Mouse (Mus musculus) granulocyte monocyte progenitor cell, adult 5-6 weeks (primary cell): ENCODE data around the gene Gnb5. TPM values are rescaled to one million over a fixed set of nuclear protein-coding genes. Genes with fewer than 3 reads are reported as not detected.

Experiments used
- ATAC-seq: replicated peaks from 2 replicates; pipeline ENCODE4 v1.8.0; 2016; ENCODE audit warnings: mild to moderate bottlenecking, moderate TSS enrichment, inconsistent platforms; ENCODE audit not compliant: poor library complexity, severe bottlenecking
- total RNA-seq, 2 experiments: library from RNA; stranded (forward) in 1 of 2; stranded (reverse) in 1 of 2; fragments of 200-712, 200-1000 nt in 1 of 2; fragments of >200 nt in 1 of 2; fragmentation: Nextera tagmentation in 1 of 2; gene quantifications; 2 replicates each; pipeline ENCODE4 v1.2.3; 2014 to 2017

The Gnb5 gene
- 4.1 and 5.0 TPM in 2 replicates for total RNA-seq (2014; fragmentation: Nextera tagmentation)
- 2.7 and 2.8 TPM in 2 replicates for total RNA-seq (2017)

DNA sequence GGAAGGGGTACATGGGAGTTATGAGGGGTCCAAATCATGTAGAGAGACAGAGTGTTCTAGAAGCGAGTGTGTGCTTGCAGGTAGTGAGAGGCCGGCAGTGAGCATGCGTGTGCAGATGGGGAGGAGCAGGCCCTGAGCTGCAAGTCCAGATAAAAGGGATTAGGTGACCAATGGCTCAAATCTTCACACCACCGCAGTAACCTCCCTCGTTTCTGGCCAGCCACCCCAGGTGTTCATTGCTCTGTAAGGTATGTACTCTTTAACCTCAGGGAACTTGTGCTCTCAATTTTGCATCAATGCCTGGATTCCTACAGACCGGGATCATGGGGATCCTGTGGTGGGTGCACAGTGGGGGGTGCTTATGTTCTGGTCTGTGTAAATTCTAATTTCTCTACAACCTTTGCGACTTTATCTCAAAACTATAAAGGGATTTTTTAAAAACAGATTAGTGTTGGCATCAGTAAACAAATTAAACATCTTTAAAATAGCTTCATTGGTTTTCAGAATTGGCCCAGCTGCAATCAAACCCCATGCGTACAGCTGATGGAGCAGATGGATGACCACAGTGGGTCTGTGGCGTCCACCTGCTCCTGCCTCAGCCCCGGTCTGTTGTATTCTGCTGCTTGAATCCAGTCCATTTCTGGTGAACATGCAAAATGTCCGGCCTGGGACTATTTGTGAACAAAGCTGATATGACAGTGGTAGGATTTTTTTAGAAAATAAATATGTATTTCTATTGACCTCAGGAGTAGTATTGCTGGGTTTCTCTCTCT, at the start of gene Gnb5:
TSS of gene Gnb5 (plus strand) at position 163 of the 773 bp plus-strand sequence.
- ATAC-seq, result no peak

DNA sequence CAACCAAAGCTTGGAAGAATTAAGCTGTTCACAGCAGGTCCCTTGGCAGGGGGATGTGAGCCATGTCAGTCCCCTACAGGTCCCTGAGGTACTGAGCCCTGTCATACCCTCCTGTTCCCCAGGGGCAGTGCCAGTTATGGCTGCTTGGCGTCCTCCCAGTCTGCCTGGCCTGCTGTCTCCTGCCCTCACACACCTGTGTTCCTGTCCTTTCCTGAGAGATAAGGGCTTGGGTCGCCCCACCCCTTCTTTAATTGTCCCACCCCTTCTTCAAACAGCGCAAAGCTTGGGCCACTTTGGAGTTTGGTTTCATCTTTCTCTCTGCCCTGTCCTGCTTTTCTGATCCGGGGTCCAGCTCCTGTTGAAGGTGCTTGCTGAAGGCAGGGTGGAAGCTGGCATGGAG, 47.3 kb upstream of the Gnb5 start:
- ATAC-seq, result no peak

- ATAC-seq, result no peak
Observed at GRCm38 (mm10) chr9:75259656-75260055, 46.4 kb upstream of the Gnb5 start.

- ATAC-seq, result no peak
Observed at GRCm38 (mm10) chr9:75261332-75261872, 44.7 kb upstream of the Gnb5 start.

DNA sequence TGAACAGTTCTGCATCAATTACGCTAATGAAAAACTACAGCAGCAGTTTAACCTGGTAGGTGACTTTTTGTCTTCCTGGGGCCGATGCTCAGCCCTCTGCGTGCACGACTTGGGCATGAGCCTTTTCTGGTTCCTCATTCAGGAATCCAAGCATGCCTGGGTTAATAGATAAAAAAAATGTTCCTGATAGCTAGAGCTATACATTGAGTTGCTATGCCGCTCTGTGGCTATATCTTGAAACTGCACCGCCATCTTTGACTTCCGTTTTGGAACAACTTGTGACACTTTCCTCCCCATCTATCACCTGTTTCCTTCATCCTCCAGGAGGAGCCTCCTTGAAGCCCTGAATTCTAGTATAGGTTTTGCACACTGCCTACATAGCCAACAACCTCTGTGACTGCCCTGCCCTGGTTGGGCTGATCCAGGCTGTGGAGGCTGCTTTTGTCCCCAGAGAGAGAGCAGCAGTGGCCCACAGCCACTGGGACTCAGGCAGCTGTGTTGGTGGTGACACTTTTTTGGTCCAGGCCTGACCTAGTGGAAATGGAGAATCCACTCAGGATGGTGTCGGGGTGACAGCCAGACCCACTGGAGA, 43.8 kb upstream of the Gnb5 start:
- peak; percentile 82 for ATAC-seq

DNA sequence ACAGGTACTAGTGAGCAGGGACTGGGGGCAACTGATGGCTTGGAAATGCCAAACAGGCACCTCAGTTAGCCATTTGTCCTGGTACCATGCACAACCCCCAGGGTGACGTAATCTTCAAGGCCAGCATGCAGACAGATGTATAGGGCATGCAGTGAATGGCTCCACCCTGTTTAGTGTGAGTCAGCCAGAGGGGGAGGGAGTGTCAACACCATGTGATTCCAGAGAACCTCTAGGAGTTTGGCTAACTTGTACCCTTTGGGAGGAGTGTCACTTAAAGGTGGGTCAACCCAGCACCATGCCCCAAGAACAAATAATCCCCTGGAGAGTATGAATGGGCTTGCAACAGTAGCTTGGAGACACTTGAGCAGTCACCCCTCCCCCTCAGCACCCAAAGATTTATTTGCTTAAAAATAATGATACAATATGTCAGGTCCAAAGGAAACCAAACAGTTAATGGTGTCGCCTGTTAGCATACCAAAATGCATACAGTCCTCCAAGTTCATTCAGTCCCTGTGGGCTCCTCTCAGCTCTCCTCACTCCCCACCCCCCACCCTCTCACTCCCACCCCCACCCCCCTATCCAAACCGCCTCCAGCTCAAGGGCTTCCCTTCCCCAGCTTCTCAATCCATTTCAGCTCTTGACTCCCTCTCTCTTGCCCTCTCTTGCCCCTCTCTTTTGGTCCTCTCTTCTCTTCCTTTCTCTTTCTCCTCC, 41.9 kb upstream of the Gnb5 start:
- ATAC-seq, result peak; percentile 63

DNA sequence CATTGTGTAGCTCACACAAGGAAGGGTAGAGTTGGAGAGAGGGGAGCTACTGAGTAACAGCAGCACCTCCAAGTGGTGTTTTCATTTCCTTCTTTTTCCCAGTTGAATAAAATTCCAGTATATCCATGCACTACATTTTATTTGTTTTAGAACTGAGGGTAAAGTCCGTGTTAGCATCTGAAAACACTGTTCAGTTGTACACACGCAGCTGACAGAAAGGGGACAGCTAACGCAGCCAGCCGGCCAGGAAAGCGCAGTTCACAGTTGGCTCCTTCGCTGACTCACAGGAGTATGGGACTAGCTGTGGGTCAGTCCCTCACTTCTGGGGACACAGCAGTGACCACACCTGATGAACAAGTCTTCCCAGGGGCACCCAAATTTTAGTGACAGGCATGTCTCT, 38.9 kb upstream of the Gnb5 start:
- no peak for ATAC-seq

DNA sequence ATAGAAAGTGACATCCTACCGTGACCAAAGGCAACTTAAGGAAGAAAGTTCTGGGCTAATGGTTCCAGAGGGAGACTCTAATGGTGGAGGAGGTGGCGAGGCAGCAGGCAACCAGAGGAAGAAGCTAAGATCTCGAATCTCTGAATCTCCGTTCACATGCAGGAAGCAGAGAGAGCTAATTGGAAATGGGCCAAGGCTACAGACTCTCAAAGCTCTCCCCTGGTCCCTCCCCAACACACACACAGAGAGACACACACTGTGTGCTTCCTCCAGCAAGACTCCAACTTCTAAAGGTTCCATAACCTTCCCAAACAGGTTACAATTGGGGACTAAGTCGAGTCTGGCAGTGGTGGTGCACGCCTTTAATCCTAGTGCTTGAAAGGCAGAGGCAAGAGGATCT, 35.7 kb upstream of the Gnb5 start:
- no peak for ATAC-seq

- no peak for ATAC-seq
Observed at GRCm38 (mm10) chr9:75271539-75271938, 34.5 kb upstream of the Gnb5 start.

- ATAC-seq, result no peak
Observed at GRCm38 (mm10) chr9:75273646-75274045, 32.4 kb upstream of the Gnb5 start.

DNA sequence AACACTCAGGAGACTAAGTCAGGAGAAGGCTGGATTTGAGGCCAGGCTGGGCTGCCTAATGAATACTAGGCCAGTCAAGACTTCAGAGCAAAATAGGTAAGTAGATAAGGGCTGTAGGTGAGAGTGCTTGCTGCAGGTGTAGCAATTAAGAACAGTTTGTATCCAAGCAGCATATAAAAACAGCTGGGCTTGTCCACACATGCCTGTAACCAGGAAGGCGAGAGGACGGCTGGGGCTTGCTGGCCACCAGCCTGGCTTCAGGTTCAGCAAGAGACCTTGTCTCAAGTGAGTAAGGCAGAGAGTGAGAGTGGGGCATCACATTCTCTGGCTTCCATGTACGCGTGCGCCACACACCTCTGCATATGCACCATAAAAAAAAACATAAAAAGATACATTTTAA, 31.6 kb upstream of the Gnb5 start:
- no peak for ATAC-seq

GRCm38 (mm10) chr9:75275051-75275450, 31.0 kb upstream of the Gnb5 start:
- no peak for ATAC-seq

DNA sequence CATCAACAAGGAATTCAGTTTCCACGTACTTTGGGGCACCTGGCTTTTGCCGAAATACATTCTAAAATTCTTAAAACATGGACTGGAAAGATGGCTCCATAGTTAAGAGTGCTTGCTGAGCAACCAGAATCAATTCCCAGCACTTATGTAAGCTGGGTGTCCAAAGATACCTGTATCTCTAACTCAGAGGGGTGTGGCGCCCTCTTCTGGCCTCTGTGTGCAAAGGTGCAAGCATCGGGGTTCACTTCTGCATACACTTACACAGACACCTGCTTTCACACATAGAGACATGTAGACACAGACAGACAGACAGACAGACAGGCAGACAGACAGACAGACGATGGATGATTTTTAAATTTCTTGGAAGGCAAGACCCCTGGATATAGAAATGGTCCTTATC, 25.3 kb upstream of the Gnb5 start:
- peak; percentile 46; the same call in 1 of the 2 replicates for ATAC-seq

DNA sequence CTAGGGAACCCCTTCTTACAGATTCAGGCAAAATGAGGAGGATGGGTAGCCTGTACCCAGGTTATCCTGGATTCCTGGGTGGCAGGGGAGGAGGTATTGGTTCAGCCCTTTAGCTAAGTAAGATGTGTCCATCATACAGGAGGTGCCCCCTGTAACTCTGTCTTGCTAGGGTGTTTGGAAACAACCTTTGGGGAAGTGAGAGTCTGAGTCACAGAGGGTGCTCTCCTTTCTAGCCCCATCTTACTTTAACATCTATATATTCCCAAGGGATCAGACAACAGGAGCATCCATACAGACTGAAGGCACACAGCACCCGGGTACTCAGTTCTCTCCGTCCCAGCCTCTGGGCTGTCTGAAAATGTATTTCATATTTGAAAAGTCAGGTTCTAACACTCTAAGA, 23.9 kb upstream of the Gnb5 start:
- peak; percentile 64 for ATAC-seq

DNA sequence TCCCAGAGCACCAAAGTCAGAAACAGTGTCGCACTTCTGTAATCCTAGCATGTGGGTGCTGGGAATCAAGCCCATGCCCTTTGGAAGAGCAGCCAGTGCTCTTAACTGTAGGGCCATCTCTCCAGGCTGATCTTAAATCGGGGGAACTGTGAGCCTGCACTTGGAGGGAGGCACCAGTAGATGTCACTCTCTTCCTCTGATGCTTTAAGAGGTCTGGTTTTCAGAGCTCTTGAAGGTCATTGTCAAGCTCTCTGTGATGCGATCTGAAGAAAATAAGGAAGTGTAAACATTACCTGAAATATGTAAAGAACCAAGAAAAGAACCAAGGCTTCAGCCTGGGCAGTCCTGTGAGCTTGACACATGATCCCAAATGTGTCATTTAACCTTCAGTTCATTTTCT, 23.3 kb upstream of the Gnb5 start:
- peak; percentile 90 for ATAC-seq

GRCm38 (mm10) chr9:75283636-75284035, 22.5 kb upstream of the Gnb5 start:
- ATAC-seq, result no peak

DNA sequence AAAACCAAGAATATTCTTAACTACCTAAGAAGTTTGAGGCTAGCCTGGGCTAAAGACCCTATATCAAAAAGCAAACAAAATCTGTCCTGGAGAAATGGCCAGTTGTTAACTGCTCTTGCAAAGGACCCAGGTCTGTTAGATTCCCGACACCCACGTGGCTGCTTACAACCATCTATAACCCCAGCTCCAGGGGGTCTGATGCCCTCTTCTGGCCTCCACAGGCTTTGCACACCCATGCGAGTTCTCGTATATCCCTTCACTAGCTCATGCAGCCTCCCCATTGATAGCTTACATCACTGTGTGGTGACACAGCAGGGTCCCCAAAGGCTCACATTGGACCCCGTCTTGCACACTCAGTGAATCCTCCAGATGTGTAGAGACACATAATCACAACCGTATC, 20.7 kb upstream of the Gnb5 start:
- ATAC-seq, result no peak

DNA sequence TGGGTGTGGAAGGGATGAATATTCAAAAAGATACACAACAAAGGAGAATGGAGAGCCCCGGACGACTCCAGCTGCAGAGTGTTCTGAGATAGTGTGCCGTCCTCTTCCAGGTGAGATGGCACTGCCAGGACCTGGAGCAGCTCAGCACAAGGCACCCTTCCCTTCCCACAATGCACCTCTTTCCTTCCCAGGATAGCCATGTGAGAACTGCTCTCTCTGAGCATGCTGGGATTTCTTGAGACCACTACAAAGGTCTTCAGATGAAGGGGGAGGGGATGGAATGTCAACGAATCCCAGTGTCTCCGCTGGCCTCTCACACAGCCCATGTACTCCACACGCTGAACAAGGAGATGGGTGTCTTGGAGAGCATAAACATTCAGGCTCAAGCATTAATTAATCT, 18.5 kb upstream of the Gnb5 start:
- ATAC-seq, result no peak

DNA sequence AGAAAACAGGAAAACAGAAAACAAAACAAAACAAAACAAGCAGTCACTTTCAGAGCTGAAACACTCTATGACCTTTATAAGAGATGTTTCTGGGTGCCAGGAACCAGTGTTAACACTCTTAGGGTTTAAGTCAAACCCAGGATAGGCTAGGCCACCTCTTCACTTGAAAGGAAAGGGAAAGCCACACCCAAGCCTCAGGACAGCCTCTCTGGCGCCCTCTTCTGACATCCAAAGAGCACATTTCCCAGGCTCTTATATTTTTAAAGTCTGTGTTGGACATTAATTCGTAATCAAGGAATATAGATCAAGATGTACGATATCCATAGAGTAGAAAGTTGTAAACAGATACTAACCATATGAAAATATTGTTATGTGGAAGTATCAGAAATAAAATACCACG, 16.5 kb upstream of the Gnb5 start:
- ATAC-seq, result peak; percentile 69

DNA sequence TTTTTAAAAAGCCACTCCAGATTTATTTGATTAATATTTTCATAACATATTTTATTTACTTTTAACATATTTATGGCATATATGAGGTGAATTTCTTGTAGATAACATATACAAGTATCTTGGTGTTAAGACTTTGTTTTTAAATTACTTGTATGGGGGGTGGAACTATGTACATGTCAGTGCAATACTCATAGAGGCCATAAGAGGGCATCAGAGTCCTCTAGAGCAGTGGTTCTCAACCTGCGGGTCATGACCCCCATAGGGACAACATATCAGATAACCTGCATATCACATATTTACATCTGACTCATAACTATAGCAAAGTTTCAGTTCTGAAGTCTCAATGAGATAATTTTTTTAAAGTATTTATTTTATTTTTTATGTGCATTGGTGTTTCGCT, 6.7 kb upstream of the Gnb5 start:
- ATAC-seq, result peak; percentile 87

DNA sequence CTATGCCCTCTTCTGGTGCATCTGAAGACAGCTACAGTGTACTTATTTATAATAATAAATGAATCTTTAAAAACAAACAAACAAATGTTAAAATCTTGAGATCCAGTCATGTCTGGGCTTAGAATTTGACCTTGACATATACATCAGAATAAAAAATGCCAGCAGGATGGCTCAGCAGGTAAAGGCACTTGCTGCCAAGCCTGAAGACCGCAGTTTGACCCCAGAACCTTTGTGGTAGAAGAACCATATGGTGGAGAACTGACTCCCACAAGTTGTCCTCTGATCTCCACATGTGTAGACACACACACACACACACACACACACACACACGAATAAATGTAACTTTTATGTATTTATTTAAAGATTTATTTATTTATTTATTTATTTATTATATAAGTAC, 3.1 kb upstream of the Gnb5 start:
- ATAC-seq, result no peak
